Mouse (Mus musculus): ENCODE results near the gene Npdc1.

The Npdc1 gene

DNA sequence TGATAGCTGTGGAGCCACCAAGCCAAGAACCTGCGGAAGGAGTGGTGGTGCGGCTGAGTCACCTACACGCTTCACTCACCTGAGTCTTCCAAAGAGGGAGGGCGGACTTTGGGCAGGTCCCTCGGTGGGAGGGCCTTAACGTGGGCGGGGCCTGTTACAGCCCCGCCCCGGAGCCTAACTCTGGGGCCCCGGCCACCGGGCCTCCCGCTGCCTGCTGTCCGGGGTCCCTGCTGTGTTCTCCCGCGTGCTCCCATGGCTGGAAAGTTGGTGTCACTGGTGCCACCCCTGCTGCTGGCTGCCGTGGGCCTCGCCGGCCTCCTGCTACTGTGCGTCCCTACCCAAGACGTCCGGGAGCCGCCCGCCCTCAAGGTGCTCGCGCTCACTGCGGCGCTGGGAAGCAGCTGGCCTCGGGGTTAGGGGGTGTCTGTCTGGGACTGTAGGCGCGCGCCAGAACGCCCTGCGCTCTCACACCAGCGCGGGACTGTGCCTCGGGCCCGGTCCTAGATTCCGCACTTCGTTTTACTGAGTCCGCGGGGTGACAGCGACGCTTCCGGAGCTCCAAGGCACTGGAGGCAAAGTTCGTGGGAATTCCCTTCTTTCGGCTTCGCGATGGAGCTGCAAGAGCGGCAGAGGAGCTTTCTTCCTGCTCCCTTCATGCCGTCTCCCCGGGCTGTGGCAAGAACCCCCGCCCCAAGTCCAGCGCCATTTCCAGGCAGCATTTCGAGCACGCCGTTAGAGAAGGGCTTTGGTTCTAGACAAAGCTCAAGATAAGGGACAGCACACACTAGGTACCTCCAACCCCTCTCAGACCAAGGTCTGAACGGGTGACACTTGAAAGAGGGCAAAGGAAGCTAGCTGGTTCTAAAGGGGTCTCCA, 3.2 kb upstream of the Npdc1 start, which contains the start of gene Entpd2:
TSS of gene Entpd2 (plus strand) at position 154 of the 876 bp plus-strand sequence.
- 5% methylated on average over 57 of the region's 57 CpGs for WGBS

DNA sequence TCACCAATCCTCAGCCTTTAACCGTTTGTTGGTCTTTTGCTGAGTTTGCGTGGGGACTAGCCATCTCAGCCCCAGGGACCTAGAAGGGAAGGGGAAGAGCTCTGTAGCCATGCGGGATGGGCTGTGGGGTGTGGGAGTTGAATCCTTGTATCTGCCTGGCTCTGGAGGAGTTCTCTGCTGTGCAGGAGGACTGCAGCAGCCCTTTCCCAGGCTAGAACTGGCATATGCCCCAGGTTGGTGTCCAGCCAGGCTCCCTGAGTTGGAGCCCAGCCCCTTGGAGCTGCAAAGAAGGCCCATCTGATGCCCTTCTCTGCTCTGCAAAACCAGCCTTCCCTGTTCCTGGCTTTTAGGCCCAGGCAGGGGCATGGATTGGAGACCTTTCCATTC, 2.6 kb upstream of the Npdc1 start:
- WGBS = 63% methylated on average over 3 of the region's 3 CpGs

DNA sequence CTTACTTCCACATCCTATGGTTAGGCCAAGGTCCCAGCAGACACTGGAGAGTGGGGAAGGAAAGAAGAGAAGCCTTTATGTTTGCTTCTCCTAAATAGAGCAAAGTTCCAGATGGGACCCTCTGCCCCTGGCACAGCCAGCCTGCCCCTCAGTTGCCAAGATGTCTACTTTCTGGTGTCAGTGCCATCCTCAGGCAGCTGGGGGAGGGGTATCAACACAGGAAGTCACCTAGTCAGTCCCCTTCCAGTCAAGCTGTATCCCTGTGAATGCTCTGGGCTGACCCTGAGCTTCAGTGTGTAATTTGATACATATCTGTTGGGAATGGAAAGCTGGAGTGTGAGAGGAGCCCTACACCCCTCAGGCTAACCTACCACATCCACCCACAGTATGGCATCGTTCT, 2.1 kb upstream of the Npdc1 start:
- WGBS = 83% methylated on average over 1 of the region's 1 CpGs

DNA sequence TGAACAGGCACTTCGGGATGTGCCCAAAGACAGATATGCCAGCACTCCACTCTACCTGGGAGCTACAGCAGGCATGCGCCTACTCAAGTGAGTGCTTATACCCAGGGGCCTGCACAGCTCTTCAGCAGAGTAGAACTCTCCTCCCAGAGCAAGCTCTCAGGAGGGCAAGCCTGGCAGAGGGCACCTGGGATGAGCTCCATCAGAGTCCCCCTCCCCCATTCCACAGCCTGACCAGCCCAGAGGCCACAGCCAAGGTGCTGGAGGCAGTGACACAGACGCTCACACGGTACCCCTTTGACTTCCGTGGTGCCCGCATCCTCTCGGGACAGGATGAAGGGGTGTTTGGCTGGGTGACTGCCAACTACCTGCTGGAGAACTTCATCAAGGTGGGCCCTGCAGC, 1.1 kb upstream of the Npdc1 start:
- 94% methylated on average over 7 of the region's 7 CpGs for WGBS

DNA sequence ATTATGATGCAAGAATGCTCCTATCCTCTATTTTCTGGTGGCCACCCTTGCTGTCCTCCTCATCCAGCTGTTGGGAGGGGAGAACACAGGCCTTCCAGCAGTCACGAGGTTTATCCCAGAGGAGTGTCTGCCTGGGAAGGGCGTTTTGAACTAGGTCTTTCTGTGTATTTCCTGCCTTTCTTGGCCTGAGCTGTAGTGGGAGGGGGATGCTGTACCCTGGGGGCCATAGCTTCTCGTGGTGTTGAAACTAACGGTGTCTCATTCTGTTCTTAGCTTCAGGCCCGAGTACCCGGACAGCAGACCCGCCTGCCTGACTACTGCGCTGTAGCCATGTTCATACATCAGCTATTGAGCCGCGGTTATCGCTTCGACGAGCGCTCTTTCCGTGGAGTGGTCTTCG, 1.1 kb downstream of the Npdc1 start:
- 24% methylated on average over 16 of the region's 16 CpGs for whole genome bisulfite sequencing

DNA sequence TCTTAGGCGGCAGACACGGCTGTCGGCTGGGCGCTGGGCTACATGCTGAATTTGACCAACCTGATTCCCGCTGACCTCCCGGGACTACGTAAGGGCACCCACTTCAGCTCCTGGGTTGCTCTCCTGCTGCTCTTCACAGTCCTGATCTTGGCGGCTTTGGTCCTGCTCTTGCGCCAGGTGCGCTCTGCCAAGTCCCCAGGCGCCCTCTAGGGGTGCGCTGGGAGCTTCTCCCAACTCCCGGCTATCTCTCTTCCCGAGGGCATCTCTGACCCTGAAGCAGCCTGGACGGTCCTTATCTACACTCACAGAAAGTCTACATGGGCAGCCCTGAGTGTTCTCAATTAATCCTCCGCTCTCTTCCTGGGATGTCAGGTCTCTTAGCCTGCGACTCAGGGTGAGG, 1.6 kb downstream of the Npdc1 start:
- 4% methylated on average over 17 of the region's 17 CpGs for WGBS

DNA sequence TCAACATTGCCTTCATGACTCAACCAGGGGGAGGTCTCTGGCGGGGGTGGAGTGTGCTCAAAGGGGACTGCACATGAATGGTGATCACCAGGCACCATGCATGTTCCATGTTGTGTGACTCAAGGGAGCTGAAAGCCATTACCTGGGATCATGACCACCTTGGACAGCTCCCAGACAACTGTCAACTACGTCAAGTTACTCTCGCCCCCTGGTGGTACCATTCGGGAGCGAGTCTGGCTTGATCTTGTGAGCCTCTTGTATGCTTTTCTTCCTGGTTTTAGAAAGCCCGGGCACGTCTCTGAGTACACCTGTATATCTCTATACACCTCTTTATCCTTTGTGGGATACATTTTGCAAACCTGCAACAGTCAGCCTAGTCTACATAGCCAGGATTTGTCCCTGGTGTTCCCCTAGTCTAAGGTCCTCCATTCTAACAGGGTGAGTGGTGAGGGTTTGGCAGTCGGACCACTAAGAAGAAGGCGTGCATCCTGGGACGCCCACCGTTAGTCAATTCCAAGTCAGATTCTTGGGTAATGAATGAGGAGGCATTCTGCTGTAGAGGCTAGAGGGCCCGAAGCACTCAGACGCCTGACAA, 3.3 kb downstream of the Npdc1 start:
- 2% methylated on average over 13 of the region's 13 CpGs for WGBS

DNA sequence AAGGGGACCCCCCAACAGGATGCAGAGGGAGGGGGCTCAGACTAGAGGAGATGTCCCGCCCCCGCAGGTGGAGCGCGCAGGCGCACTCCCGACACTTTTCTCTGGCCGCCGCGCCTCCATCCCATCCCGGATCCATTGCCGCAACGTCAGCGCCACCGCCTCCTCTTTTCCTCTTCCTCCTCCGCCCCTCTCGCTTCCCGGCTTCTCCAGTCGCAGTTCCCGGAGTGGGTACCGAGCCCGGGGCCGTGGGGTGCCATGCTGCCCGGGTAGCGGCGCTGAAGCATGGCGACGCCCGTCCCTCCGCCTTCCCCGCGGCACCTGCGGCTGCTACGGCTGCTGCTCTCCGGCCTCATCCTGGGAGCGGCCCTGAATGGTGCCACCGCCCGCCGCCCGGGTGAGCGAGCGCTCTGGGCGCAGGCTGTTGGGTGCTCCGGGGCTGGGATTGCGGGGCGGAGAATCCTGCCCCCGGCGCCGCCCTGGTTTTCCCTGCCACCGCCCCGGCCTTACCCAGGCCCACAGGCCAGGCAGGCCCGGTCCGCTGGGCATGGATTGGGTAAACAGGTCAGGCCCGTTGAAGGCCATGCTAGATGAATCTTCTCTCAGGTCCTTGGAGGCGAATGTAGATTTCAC, 3.9 kb downstream of the Npdc1 start:
- WGBS = 1% methylated on average over 53 of the region's 54 CpGs

DNA sequence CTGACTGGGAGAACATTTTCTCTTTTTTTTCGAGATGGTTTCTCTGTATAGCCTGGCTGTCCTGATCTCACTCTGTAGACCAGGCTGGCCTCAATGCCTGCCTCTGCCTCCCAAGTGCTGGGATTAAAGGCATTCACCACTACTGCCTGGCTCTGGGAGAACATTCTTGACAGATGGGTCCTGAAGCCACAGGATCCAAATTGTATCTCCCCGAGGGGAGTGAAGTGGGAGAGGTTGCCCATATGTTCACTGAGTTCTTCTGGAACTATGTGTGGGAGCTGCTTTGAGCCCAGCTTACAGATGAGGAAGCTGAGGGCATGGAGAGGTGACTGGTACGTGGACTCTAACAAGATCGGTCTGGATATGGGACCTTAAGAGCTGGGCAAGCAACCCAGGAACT, 4.8 kb downstream of the Npdc1 start:
- 43% methylated on average over 4 of the region's 4 CpGs for WGBS

DNA sequence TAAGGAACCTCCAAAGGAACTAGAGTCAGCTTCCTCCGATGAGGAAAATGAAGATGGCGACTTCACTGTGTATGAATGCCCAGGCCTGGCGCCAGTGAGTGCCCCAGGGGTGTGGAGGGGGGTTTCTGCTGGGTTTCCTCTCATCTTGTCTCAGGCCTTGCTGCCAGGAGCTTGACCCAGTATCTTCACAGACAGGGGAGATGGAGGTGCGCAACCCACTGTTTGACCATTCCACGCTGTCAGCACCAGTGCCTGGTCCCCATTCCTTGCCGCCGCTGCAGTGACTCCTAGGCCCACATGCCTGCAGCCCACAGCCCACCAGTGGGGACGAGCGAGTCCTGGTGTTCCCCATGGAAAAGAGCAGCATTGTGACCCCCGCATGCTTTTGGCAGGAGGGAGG, 9.8 kb downstream of the Npdc1 start:
- WGBS = 86% methylated on average over 10 of the region's 10 CpGs

DNA sequence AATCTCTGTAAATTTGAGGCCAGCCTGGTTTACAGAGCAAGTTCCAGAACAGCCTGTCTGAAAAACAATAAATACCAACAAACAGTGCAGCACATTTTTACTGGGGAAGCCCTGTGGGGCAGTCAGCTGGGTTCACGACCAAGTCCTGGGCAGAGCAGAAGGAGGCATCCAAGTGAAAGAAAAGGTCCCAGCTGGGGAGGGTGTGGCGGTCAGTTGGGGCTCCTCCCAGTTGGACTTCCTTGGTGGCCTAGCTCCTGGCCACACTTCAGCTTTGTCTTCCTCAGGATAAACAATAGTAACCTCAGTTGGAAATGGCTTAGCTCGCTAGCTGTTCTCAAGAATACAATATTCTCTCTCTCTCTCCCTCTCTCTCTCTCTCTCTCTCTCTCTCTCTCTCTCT, 18.3 kb downstream of the Npdc1 start:
- 46% methylated on average over 3 of the region's 3 CpGs for WGBS

DNA sequence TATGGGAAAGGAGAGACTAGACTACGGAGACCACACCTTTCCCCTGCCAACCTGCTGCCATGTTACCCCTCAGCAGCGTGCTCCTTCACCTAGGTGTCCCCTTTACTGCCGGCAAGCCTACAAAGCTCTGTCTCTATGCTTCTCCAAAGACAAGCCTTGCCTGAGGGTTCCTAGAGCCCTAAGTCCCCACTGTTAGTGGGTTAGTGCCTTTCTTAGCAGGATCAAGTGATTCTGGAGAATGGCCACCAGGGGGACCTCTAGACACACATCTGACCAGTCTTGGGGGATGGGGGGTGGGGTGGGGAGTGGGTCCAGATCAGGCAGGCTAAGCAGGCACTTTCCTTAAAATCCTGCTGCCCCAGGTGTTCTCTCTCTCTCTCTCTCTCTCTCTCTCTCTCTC, 22.7 kb downstream of the Npdc1 start:
- 23% methylated on average over 3 of the region's 3 CpGs for WGBS

DNA sequence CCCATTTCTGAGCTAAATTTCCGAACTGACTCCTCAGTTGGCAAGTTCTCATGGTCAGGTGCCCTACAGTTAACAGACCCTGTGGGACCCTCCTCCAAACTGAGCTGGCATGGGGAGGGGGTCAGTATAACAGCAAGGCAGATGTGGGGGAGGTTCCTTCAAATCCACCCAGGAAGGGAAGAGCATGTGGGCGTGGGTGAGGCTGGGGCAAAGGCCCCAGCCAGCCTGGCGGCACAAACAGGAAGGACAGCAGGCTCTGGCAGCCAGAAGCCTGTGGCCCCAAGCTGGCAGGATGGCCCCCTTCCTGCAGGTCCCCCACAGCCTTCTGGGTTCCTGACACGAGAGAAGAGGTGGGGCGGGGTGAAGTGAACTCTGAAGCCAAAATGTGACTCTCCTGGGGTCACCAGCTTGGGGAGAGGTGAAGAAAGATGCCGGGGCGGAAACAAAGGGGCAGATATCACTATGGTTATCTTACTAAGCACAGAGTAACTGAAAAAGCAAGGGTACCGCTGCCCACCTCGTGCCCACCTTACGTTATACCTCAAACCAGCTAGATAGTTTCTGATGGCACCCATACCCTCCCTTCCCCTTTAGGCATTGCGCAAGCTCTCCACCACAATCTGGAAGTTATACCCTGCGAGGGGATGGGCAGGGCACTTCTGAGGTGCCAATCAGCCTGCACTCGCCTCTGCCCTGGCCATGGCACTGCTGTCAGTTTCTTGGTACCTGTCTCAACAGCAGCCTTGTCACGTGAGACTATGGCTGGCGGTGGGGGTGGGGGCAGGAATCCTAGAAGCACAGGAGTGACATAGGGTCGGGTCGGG, 23.6 kb downstream of the Npdc1 start, which contains the start of gene Fut7:
TSS of gene Fut7 (plus strand) at position 681 of the 824 bp plus-strand sequence.
- 71% methylated on average over 17 of the region's 17 CpGs for WGBS

DNA sequence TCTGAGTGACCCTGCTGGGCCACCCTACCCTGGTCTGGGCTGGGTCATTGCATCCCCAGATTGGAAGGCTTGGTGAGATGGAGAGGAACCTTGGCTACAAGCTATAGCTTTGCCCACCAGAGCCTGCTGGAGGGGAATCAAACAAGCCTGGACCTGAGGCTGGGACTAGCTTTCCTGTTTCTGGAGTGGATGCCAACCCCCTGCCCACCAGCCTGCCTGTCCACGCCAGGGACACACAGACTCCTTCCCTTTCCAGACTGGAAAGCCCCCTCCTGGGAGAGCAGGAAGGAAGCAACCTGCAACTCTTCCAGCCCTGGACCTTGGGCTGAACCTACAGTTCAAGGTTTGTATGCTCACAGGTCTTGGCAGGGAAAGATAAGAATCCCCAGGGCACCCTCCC, 24.5 kb downstream of the Npdc1 start:
- 78% methylated on average over 1 of the region's 1 CpGs for WGBS

DNA sequence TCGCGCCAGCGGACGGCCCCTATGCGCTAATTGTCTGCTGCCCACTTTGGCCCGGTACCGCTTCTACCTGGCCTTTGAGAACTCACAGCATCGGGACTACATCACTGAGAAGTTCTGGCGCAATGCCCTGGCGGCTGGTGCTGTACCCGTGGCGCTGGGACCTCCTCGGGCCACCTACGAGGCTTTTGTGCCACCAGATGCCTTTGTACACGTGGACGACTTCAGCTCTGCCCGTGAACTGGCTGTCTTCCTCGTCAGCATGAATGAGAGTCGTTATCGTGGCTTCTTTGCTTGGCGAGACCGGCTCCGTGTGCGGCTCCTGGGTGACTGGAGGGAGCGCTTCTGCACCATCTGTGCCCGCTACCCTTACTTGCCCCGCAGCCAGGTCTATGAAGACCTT, 26.3 kb downstream of the Npdc1 start:
- 63% methylated on average over 27 of the region's 27 CpGs for WGBS

DNA sequence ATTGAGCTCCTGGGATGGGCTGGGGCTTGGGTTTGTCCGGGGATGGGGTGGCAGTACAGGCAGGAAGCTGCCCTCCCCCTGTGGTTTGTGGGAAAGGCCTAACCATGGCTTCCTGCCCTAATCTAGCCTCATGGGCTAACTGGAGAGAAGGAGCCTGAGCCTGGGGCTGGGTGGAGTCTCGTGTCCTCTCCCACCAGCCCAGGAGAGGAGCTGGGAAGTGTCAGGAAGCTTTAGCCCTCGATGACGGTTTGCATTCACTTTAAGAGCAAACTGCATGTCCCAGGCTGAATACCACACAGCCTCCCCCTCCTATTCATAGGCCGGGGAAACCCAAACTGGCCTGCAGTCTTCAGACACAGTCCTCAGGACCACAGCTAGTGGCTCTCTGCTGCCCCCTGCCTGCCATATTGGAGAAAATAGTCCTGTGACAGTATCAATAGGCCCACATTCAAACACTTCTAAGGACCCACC, 27.6 kb downstream of the Npdc1 start:
- 31% methylated on average over 5 of the region's 5 CpGs for WGBS

DNA sequence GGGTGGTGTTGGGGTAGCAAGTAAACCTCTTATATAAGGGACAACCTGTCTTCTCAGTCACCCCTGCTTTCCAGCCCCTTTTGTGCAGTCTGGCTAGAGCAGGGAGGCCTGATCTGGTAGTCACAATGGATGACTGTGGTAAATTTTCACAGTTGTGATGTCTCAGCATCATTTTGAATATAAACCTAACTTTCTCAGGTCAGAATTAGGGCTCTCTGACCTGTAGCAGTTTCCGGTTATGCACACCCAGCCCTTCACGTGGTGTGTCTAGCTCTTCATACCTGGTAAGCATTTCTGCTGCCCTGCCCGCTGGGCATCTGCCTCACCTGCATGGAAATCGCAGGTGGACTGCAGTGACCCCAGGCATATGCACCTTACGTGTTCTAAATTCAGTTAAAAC, 28.1 kb downstream of the Npdc1 start:
- WGBS = 88% methylated on average over 5 of the region's 5 CpGs

DNA sequence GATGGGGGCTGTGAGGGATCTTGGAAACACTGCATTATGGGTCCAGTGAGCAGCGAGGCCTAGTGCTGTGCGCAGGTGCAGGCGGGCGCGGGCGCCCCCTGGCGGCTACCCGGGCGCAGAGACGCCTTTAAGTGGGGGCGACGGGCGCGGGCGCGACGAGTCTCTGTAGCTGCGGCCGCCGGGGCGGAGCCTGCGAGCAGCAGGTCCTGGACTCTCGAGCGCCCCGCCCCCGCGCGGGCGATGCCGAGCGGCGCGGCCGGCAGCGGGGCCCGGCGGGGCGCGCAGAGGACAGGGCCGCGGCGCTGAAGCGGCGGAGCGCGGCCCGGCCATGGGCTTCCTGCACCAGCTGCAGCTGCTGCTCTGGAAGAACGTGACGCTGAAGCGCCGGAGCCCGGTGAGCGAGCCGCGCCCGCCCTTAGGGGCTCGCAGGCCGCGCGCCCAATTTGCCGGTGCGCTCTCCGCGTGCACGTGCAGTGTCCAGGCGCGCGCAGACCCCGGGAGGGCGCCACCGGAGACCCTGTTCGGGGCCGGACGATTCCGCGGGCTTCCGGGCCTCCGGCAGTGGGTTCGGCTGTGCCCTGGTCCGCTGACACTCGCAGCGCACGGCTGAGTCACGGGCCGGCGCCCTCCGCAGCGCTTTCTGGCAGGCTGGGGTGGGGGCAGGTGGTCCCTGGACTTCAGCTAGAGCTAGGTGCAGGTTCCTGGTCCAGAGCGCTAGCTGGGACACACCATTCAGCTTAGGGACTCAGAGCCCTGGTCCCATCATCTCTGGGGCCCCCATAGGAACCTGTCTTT, 29.5 kb downstream of the Npdc1 start, which contains the start of gene Abca2:
TSS of gene Abca2 (plus strand) at position 262 of the 795 bp plus-strand sequence.
- under 1% methylated on average over 89 of the region's 89 CpGs for WGBS

DNA sequence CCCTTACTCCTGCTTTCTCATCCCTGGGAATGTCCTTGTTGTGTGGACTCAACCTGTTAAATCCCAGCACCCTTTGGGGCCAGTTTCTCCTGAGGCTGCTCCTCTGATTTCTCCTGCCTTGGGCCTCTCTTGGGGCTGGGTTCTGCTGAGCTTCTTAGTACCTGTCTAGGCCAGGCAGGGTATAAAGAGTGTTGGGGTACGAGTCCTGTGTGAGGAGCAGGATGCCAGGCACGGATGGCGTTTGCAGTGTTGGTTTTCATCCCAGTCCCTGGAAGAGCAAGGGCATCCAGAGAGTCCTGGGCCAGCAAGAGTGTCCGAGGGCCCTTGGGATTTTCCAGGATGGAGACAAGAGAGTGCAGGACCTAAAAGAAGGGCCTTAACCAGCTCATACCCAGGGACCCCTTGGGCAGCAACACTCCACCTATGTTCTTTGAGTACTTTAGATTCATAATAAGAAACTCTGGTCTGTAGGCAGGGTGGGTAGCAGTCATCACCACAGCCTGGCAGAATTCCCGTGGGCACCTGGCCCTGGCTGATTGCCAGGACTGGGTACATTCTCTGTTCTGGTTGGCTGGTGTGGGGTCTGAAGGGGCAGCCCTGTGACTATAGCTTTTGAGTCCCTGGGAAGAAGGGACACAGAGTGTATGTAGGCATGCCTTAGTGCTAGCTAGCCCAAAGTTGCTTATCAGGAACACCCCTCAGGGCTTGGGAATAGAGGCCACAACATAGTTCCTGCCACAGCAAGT, 30.5 kb downstream of the Npdc1 start:
- 21% methylated on average over 5 of the region's 5 CpGs for WGBS
